Mouse (Mus musculus) neural tube, embryonic 13.5 days (tissue): ENCODE results near the gene Vmn1r223. TPM values are rescaled to one million over a fixed set of nuclear protein-coding genes. Genes with fewer than 3 reads are reported as not detected.

Source experiments
- ATAC-seq: fragments of 200-750 bp; cut with Nextera tagmentation; 2 replicates; pipeline ENCODE4 v1.8.0; 2017; ENCODE audit warnings: low read depth, mild to moderate bottlenecking, moderate TSS enrichment, moderate library complexity
- H3K27ac ChIP-seq: fragments of 300-500 bp; sonication (generic); replicated peaks from 2 replicates; pipeline ENCODE4 v1.5.1; 2015; ENCODE audit warnings: moderate library complexity, mild to moderate bottlenecking, inconsistent platforms
- H3K27me3 ChIP-seq: fragments of 300-500 bp; sonication (generic); 2 replicates; pipeline ENCODE4 v1.6.1; 2015; ENCODE audit warnings: mild to moderate bottlenecking, inconsistent platforms
- H3K36me3 ChIP-seq: fragments of 300-500 bp; sonication (generic); 2 replicates; pipeline ENCODE4 v1.6.1; 2015; ENCODE audit warnings: mild to moderate bottlenecking, inconsistent platforms
- H3K4me1 ChIP-seq: fragments of 300-500 bp; sonication (generic); replicated peaks from 2 replicates; pipeline ENCODE4 v1.6.1; 2015; ENCODE audit warnings: inconsistent platforms
- H3K4me2 ChIP-seq: fragments of 300-500 bp; sonication (generic); 2 replicates; pipeline ENCODE4 v1.6.1; 2015; ENCODE audit warnings: inconsistent platforms, mild to moderate bottlenecking, moderate library complexity
- H3K4me3 ChIP-seq: fragments of 300-500 bp; sonication (generic); 2 replicates; pipeline ENCODE4 v1.5.1; 2015; ENCODE audit warnings: mild to moderate bottlenecking, inconsistent platforms
- H3K9ac ChIP-seq: fragments of 300-500 bp; sonication (generic); 2 replicates; pipeline ENCODE4 v1.6.1; 2015; ENCODE audit warnings: moderate library complexity, mild to moderate bottlenecking, inconsistent platforms
- H3K9me3 ChIP-seq: fragments of 300-500 bp; sonication (generic); 2 replicates; pipeline ENCODE4 v1.6.1; 2016; ENCODE audit warnings: inconsistent platforms
- WGBS: fragments of 180-500 bp; shearing (Covaris S2); methylation state at CpG from one replicate; pipeline ENCODE4 v1.1.7; 2015; 5-methylcytosine and 5-hydroxymethylcytosine counted together
- polyA plus RNA-seq: library from polyadenylated mRNA; unstranded; fragments of >200 nt; fragmentation: Nextera tagmentation; extraction: Ambion mirVana; gene quantifications from 2 replicates; pipeline ENCODE4 v1.2.1, GENCODE M21; 2015

The Vmn1r223 gene
- polyA plus RNA-seq, 1 experiment from 2014 or later: not detected

GRCm38 (mm10) chr13:23285921-23286720 is 39.2 kb downstream of the Vmn1r223 start:
- ATAC-seq: no peak
- no peaks in the 10 kb centered on the region for H3K9me3 ChIP-seq
- H3K4me3 ChIP-seq: peak overlapping the region; percentile 44
- peaks cover 16% of the 10 kb centered on the region for H3K4me1 ChIP-seq
- no peak overlapping the region for H3K27ac ChIP-seq
- no peaks in the 10 kb centered on the region for H3K36me3 ChIP-seq
- H3K27me3 ChIP-seq: peaks cover 58% of the 10 kb centered on the region
- H3K9ac ChIP-seq: peak overlapping the region; percentile 58
- H3K4me2 ChIP-seq: peak overlapping the region; percentile 74
- WGBS: under 1% methylated on average over 35 of the region's 35 CpGs

DNA sequence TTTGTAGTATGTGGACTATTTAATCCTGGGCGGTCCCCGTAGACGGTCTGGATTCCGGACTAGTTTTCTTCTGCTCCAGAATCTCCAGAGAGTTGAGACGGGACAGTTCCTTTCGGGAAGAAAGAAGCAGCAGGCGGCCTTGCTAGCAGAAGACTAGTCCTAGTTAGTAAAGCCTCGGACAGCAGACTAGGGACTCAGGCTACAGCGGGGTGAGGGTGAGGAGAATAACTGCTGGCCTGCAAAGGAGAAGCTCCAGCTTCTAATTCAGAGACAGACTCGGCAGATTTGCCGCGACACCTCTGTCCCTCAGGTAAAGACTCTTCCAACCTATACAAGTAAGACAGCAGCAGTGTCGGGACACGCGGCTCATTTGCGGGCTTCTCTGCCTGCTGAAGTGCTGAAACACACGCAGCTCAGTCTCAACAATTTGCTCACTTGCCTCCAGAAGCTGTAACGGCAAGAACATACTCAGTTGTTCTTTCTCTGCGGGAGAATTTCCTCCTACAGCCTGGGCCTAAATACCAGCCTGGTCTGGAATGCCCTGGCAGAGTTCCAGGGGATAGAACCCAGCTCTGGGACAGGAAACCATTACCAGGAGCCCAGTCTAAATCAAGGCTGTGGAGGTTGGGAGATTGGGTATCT is 39.9 kb downstream of the Vmn1r223 start:
- WGBS: 2% methylated on average over 19 of the region's 19 CpGs
- ATAC-seq: no peak
- Histone ChIP-seq H3K27me3 (peaks cover 58% of the 10 kb centered on the region), H3K36me3 (no peaks in the 10 kb centered on the region), H3K4me3 (peak overlapping the region; percentile 44), H3K4me1 (peaks cover 16% of the 10 kb centered on the region), H3K4me2 (peak overlapping the region; percentile 74), H3K27ac (no peak overlapping the region), H3K9ac (peak overlapping the region; percentile 58; the same call in 1 of the 2 replicates), H3K9me3 (no peaks in the 10 kb centered on the region)

GRCm38 (mm10) chr13:23297737-23298136 is 50.8 kb downstream of the Vmn1r223 start:
- H3K27me3 ChIP-seq: peaks cover 45% of the 10 kb centered on the region
- 3% methylated on average over 5 of the region's 5 CpGs for WGBS
- peaks cover 12% of the 10 kb centered on the region for H3K4me1 ChIP-seq
- H3K4me3 ChIP-seq: no peak overlapping the region
- no peak overlapping the region for H3K9ac ChIP-seq
- H3K27ac ChIP-seq: no peak overlapping the region
- no peaks in the 10 kb centered on the region for H3K9me3 ChIP-seq
- no peak for ATAC-seq
- H3K36me3 ChIP-seq: no peaks in the 10 kb centered on the region
- H3K4me2 ChIP-seq: peak overlapping the region; percentile 55; the same call in 1 of the 2 replicates

- Histone ChIP-seq H3K9me3 (no peaks in the 10 kb centered on the region), H3K36me3 (no peaks in the 10 kb centered on the region), H3K27me3 (peaks cover 49% of the 10 kb centered on the region), H3K4me1 (peaks cover 12% of the 10 kb centered on the region), H3K27ac (no peak overlapping the region), H3K4me3 (peak overlapping the region; percentile 40), H3K4me2 (peak overlapping the region; percentile 55), H3K9ac (no peak overlapping the region)
- ATAC-seq: peak; percentile 47; the same call in 1 of the 2 replicates
- WGBS: 2% methylated on average over 21 of the region's 21 CpGs
Measured at GRCm38 (mm10) chr13:23298445-23299232, 51.7 kb downstream of the Vmn1r223 start.

- H3K9ac ChIP-seq: peak overlapping the region; percentile 57
- peaks cover 49% of the 10 kb centered on the region for H3K27me3 ChIP-seq
- H3K27ac ChIP-seq: no peak overlapping the region
- H3K4me3 ChIP-seq: peak overlapping the region; percentile 40
- WGBS: under 1% methylated on average over 22 of the region's 22 CpGs
- ATAC-seq: peak; percentile 59
- peaks cover 12% of the 10 kb centered on the region for H3K4me1 ChIP-seq
- H3K9me3 ChIP-seq: no peaks in the 10 kb centered on the region
- peak overlapping the region; percentile 55 for H3K4me2 ChIP-seq
- H3K36me3 ChIP-seq: no peaks in the 10 kb centered on the region
Measured at GRCm38 (mm10) chr13:23299276-23299998, 52.5 kb downstream of the Vmn1r223 start.

DNA sequence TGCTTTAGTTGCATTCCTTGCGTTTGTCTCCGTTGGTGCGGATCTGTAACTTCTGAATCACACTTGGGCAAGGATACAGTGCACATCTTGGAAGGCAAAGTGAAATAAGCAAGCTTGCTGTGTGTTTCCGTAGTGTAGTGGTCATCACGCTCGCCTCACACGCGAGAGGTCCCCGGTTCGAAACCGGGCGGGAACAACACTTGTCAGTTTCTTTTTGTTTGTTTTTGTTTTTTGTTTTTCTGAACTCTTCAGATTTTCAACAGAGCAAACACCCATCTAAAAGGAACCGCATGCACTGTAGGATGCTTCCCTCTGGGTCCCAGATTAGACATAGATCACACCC is 53.0 kb downstream of the Vmn1r223 start:
- no peaks in the 10 kb centered on the region for H3K36me3 ChIP-seq
- no peak overlapping the region for H3K27ac ChIP-seq
- no peaks in the 10 kb centered on the region for H3K9me3 ChIP-seq
- peak overlapping the region; percentile 55 for H3K4me2 ChIP-seq
- H3K4me1 ChIP-seq: peaks cover 12% of the 10 kb centered on the region
- peak overlapping the region; percentile 57 for H3K9ac ChIP-seq
- under 1% methylated on average over 13 of the region's 13 CpGs for WGBS
- H3K27me3 ChIP-seq: peaks cover 49% of the 10 kb centered on the region
- peak overlapping the region; percentile 40 for H3K4me3 ChIP-seq
- ATAC-seq: peak; percentile 67; the same call in 1 of the 2 replicates

Other genes starting within 250 kb of the Vmn1r223 start
- gene Vmn1r213, start 239.5 kb upstream of the Vmn1r223 start, polyA plus RNA-seq: not detected in 2 replicates
- not detected in 2 replicates for gene Vmn1r214, start 216.7 kb upstream of the Vmn1r223 start, polyA plus RNA-seq
- gene Vmn1r215, start 179.1 kb upstream of the Vmn1r223 start, polyA plus RNA-seq: not detected in 2 replicates
- gene Vmn1r217, start 128.9 kb upstream of the Vmn1r223 start, polyA plus RNA-seq: not detected in 2 replicates
- not detected in 2 replicates for gene Vmn1r218, start 114.0 kb upstream of the Vmn1r223 start, polyA plus RNA-seq
- gene Vmn1r219, start 87.8 kb upstream of the Vmn1r223 start, polyA plus RNA-seq: not detected in 2 replicates
- gene Vmn1r220, start 59.2 kb upstream of the Vmn1r223 start, polyA plus RNA-seq: not detected in 2 replicates
- not detected in 2 replicates for gene Vmn1r221, start 33.0 kb upstream of the Vmn1r223 start, polyA plus RNA-seq
- gene Vmn1r222, start 11.2 kb upstream of the Vmn1r223 start, polyA plus RNA-seq: not detected in 2 replicates
- 51.6 and 60.7 TPM in 2 replicates for gene Zfp322a, start 122.1 kb downstream of the Vmn1r223 start, polyA plus RNA-seq
- gene Abt1, start 176.7 kb downstream of the Vmn1r223 start, polyA plus RNA-seq: 9.5 and 10.3 TPM in 2 replicates
- 0.07 TPM in 1 of 2 replicates, not detected in the other for gene Btn1a1, start 218.8 kb downstream of the Vmn1r223 start, polyA plus RNA-seq
- 0.12 and 0.21 TPM in 2 replicates for gene Btn2a2, start 241.7 kb downstream of the Vmn1r223 start, polyA plus RNA-seq